ENCODE assay signal across 9 mouse cellular contexts in genomic region chr9:74904866-74905508, GRCm38 (mm10). TPM values are rescaled to one million over a fixed set of nuclear protein-coding genes. Genes with fewer than 3 reads are reported as not detected.
A peak's percentile ranks its signal among the peaks of the same experiment; 100 is the strongest.
DNase-seq lines count a peak whose midpoint lies in the region; ATAC-seq and TF ChIP-seq lines count a peak whose summit lies in the region.
"Had no signal": no experiment of that assay in that cellular context is flagged by ENCODE, and none has a peak within 500 bp of the region (broad histone marks: within the 10 kb centered on the region; RNA-seq: fewer than 3 reads in every experiment).

No protein-coding gene starts in this region.

- no peaks in the 10 kb centered on the region for H3K36me3 ChIP-seq in kidney, embryonic 15.5 days
- H3K36me3 ChIP-seq in limb, embryonic 14.5 days (ENCODE audit: control insufficient read depth, insufficient read depth, low read length) = no peaks in the 10 kb centered on the region
- no peaks in the 10 kb centered on the region for H3K36me3 ChIP-seq in myocyte (ENCODE audit: control insufficient read depth, insufficient read depth)

- no peaks in the 10 kb centered on the region for H3K9me3 ChIP-seq in kidney, embryonic 15.5 days (replicated peaks)
- no peaks in the 10 kb centered on the region for H3K9me3 ChIP-seq in limb, embryonic 14.5 days (ENCODE audit: control insufficient read depth, low read length)

- 6% methylated on average over 7 of the region's 7 CpGs for WGBS in kidney, embryonic 15.5 days
- 6% methylated on average over 7 of the region's 7 CpGs for WGBS in limb, embryonic 14.5 days

- no peaks in the 10 kb centered on the region for H3K27me3 ChIP-seq in kidney, embryonic 15.5 days
- H3K27me3 ChIP-seq in limb, embryonic 14.5 days (ENCODE audit: control insufficient read depth, insufficient read depth, low read length) = no peaks in the 10 kb centered on the region
- H3K27me3 ChIP-seq in myocyte (ENCODE audit: control insufficient read depth, insufficient read depth, insufficient read length) = no peaks in the 10 kb centered on the region

- H3K4me3 ChIP-seq in kidney, embryonic 15.5 days (replicated peaks) = no peak overlapping the region
- no peak overlapping the region for H3K4me3 ChIP-seq in limb, embryonic 14.5 days (replicated peaks; ENCODE audit: low read length)
- H3K4me3 ChIP-seq in myocyte = no peak overlapping the region
- H3K4me3 ChIP-seq: erythroblast, embryonic 14.5 days had no signal

- H3ac ChIP-seq in myocyte (ENCODE audit: control insufficient read depth, insufficient read length) = no peak overlapping the region

- no peaks in the 10 kb centered on the region; the same call in 1 of the 2 replicates for H3K4me1 ChIP-seq in kidney, embryonic 15.5 days
- H3K4me1 ChIP-seq in limb, embryonic 14.5 days (ENCODE audit: control insufficient read depth, insufficient read depth, low read length) = no peaks in the 10 kb centered on the region

- H3K79me2 ChIP-seq in myocyte (ENCODE audit: control insufficient read depth, insufficient read depth) = no peaks in the 10 kb centered on the region

- H3K9ac ChIP-seq in kidney, embryonic 15.5 days = no peak overlapping the region
- no peak overlapping the region for H3K9ac ChIP-seq in limb, embryonic 14.5 days (ENCODE audit: low read depth, low read length, severe bottlenecking)

- ATAC-seq in kidney, embryonic 15.5 days (replicated peaks; ENCODE audit: low FRiP score) = peak; percentile 59; the same call in 1 of the 2 replicates
- ATAC-seq in limb, embryonic 14.5 days (ENCODE audit: low FRiP score, low read depth) = peak; percentile 60

- TF ChIP-seq POLR2A in limb, embryonic 14.5 days (IDR thresholded peaks at IDR 0.05; ENCODE audit: borderline replicate concordance, extremely low read depth, insufficient read depth, insufficient read length) = no peak
- no peak for TF ChIP-seq POLR2A in myocyte (IDR thresholded peaks at IDR 0.05; ENCODE audit: insufficient read length, low read depth)

- H3K4me2 ChIP-seq in kidney, embryonic 15.5 days = no peak overlapping the region
- no peak overlapping the region for H3K4me2 ChIP-seq in limb, embryonic 14.5 days (replicated peaks; ENCODE audit: low read depth, low read length, severe bottlenecking)
- H3K4me2 ChIP-seq in myocyte (ENCODE audit: low read depth) = peak overlapping the region; percentile 50

- no peak overlapping the region for H3K27ac ChIP-seq in kidney, embryonic 15.5 days
- no peak overlapping the region for H3K27ac ChIP-seq in limb, embryonic 14.5 days (replicated peaks; ENCODE audit: low read depth, low read length)

- peak; percentile 83 for DNase-seq in CD4-positive, CD25-positive, alpha-beta regulatory T cell, adult 2 months (ENCODE audit: low read depth, low spot score)
- DNase-seq in adrenal gland, postnatal 10 days = peak; percentile 86
- peak; percentile 79 for DNase-seq in embryo, embryonic 9.5 days (ENCODE audit: extremely low spot score)
- DNase-seq in heart, adult 9 months (ENCODE audit: low spot score in 2 of 2) = peak; percentile 50 to 62
- DNase-seq in limb, embryonic 14.5 days (ENCODE audit: low spot score) = peak; percentile 76
- peak; percentile 59 for DNase-seq in testis, postnatal 14 days (ENCODE audit: low spot score)

TF ChIP-seq in myocyte, 11 proteins besides CTCF, POLR2A, EP300 and RAD21:
- TF ChIP-seq POLR2AphosphoS2 (IDR thresholded peaks at IDR 0.05; ENCODE audit: insufficient read length, low read depth) (no peak), SRF (IDR thresholded peaks at IDR 0.05; ENCODE audit: control insufficient read depth, insufficient read length, low read depth) (no peak), TCF3 (IDR thresholded peaks at IDR 0.05; ENCODE audit: insufficient read length, low read depth) (no peak), USF1 (IDR thresholded peaks at IDR 0.05; ENCODE audit: low read depth) (no peak), TCF12 (IDR thresholded peaks at IDR 0.05; ENCODE audit: insufficient read depth, poor library complexity, severe bottlenecking) (no peak), E2F4 (IDR thresholded peaks at IDR 0.05; ENCODE audit: insufficient read depth) (no peak), MYOD1 (IDR thresholded peaks at IDR 0.05; ENCODE audit: control insufficient read depth in 1 of 3, insufficient read length in 2 of 3, low read depth in 2 of 3) (no peak), MAX (IDR thresholded peaks at IDR 0.05; ENCODE audit: low read depth) (no peak), MYOG (IDR thresholded peaks at IDR 0.05; ENCODE audit: control insufficient read depth in 1 of 3, insufficient read depth in 1 of 3, insufficient read length in 2 of 3, low read depth in 2 of 3) (no peak), REST (IDR thresholded peaks at IDR 0.05; ENCODE audit: insufficient read depth, insufficient read length) (no peak), CEBPB (IDR thresholded peaks at IDR 0.05; ENCODE audit: insufficient read depth, poor library complexity, severe bottlenecking) (no peak)

RNA-seq across cellular contexts. Expression of gene Onecut1, which starts 43.3 kb away (rescaled TPM):
- total RNA-seq in adrenal gland, postnatal 10 days (2021) = 1 to 10 TPM; 1.1 to 4.8 TPM
- 0.10 and 0.13 TPM in 2 replicates for polyA plus RNA-seq in kidney, embryonic 15.5 days (2015; fragmentation: Nextera tagmentation; extraction: Ambion mirVana)
- not detected in 2 replicates for polyA plus RNA-seq in limb, embryonic 14.5 days (2012; rRNA removed)
- 0.04 TPM in 1 of 2 replicates, not detected in the other for polyA plus RNA-seq in limb, embryonic 14.5 days (2014; fragmentation: Nextera tagmentation; extraction: Ambion mirVana)
- polyA plus RNA-seq in myocyte (2012; fragmentation: generic; extraction: Trizol) = not detected
- polyA plus RNA-seq: erythroblast, embryonic 14.5 days had no signal

RNA-seq across cellular contexts. Expression of gene Fam214a, which starts 47.7 kb away (rescaled TPM):
- 10 to 100 TPM; 76.1 to 81.3 TPM for total RNA-seq in adrenal gland, postnatal 10 days (2021)
- 11.1 and 12.0 TPM in 2 replicates for polyA plus RNA-seq in kidney, embryonic 15.5 days (2015; fragmentation: Nextera tagmentation; extraction: Ambion mirVana)
- 9.0 and 9.6 TPM in 2 replicates for polyA plus RNA-seq in limb, embryonic 14.5 days (2012; rRNA removed)
- polyA plus RNA-seq in limb, embryonic 14.5 days (2014; fragmentation: Nextera tagmentation; extraction: Ambion mirVana) = 10.7 and 11.9 TPM in 2 replicates
- 2.6 TPM for polyA plus RNA-seq in myocyte (2012; fragmentation: generic; extraction: Trizol)
- polyA plus RNA-seq: erythroblast, embryonic 14.5 days had no signal
